26 mouse cellular contexts compared by ENCODE assay signal in genomic region chrX:57987455-57988109, GRCm38 (mm10). TPM values are rescaled to one million over a fixed set of nuclear protein-coding genes. Genes with fewer than 3 reads are reported as not detected.
DNase-seq lines count a peak whose midpoint lies in the region; ATAC-seq and TF ChIP-seq lines count a peak whose summit lies in the region.
"Had no signal": no experiment of that assay in that cellular context is flagged by ENCODE, and none has a peak within 500 bp of the region (broad histone marks: within the 10 kb centered on the region; RNA-seq: fewer than 3 reads in every experiment).

No protein-coding gene starts in this region.

- no peak overlapping the region for H3K4me2 ChIP-seq in hindbrain, embryonic 12.5 days (replicated peaks)
- H3K4me2 ChIP-seq in neural tube, embryonic 12.5 days (replicated peaks): no peak overlapping the region
- H3K4me2 ChIP-seq in hindbrain, postnatal 0 days (ENCODE audit: low read depth, low read length): no peak overlapping the region
- no peak overlapping the region for H3K4me2 ChIP-seq in lung, postnatal 0 days (replicated peaks; ENCODE audit: low read depth, low read length)
- no peak overlapping the region for H3K4me2 ChIP-seq in forebrain, embryonic 15.5 days (replicated peaks)
- H3K4me2 ChIP-seq: embryonic facial prominence, embryonic 15.5 days; neural tube, embryonic 13.5 days had no signal

- TF ChIP-seq CTCF in hindbrain, postnatal 0 days (IDR thresholded peaks at IDR 0.05; ENCODE audit: low read depth): no peak
- no peak for TF ChIP-seq CTCF in lung, postnatal 0 days (IDR thresholded peaks at IDR 0.05)

- H3K27me3 ChIP-seq in hindbrain, embryonic 10.5 days (ENCODE audit: insufficient read depth, poor library complexity, severe bottlenecking): no peaks in the 10 kb centered on the region
- no peaks in the 10 kb centered on the region for H3K27me3 ChIP-seq in hindbrain, embryonic 12.5 days
- no peaks in the 10 kb centered on the region for H3K27me3 ChIP-seq in neural tube, embryonic 12.5 days (replicated peaks)
- no peaks in the 10 kb centered on the region for H3K27me3 ChIP-seq in hindbrain, postnatal 0 days (ENCODE audit: insufficient read depth, low read length)
- H3K27me3 ChIP-seq in lung, postnatal 0 days (replicated peaks; ENCODE audit: insufficient read depth, low read length): no peaks in the 10 kb centered on the region
- no peaks in the 10 kb centered on the region for H3K27me3 ChIP-seq in forebrain, embryonic 15.5 days
- H3K27me3 ChIP-seq: embryonic facial prominence, embryonic 15.5 days; neural tube, embryonic 13.5 days had no signal

- ATAC-seq in hindbrain, embryonic 12.5 days (ENCODE audit: low FRiP score): no peak
- peak; percentile 33; the same call in 1 of the 2 replicates for ATAC-seq in neural tube, embryonic 12.5 days (ENCODE audit: low FRiP score, low read depth)
- ATAC-seq in hindbrain, postnatal 0 days: peak; percentile 74
- no peak for ATAC-seq in lung, postnatal 0 days
- ATAC-seq in forebrain, embryonic 15.5 days (replicated peaks): no peak
- ATAC-seq: activated CD4-positive, CD25-positive, alpha-beta regulatory T cell, adult 4 months had no signal

- no peaks in the 10 kb centered on the region for H3K36me3 ChIP-seq in hindbrain, embryonic 10.5 days
- H3K36me3 ChIP-seq in hindbrain, embryonic 12.5 days: no peaks in the 10 kb centered on the region
- H3K36me3 ChIP-seq in neural tube, embryonic 12.5 days: no peaks in the 10 kb centered on the region
- no peaks in the 10 kb centered on the region for H3K36me3 ChIP-seq in hindbrain, postnatal 0 days (ENCODE audit: insufficient read depth, low read length)
- H3K36me3 ChIP-seq in lung, postnatal 0 days (ENCODE audit: insufficient read depth, low read length): no peaks in the 10 kb centered on the region
- H3K36me3 ChIP-seq in forebrain, embryonic 15.5 days: no peaks in the 10 kb centered on the region
- H3K36me3 ChIP-seq: embryonic facial prominence, embryonic 15.5 days; G1E; neural tube, embryonic 13.5 days had no signal

- peak; percentile 12 for DNase-seq in hindbrain, embryonic 10.5 days (ENCODE audit: low spot score)
- no peak for DNase-seq in neural tube, embryonic 10.5 days (ENCODE audit: extremely low spot score, low spot score)
- peak; percentile 67 for DNase-seq in hindbrain, postnatal 0 days (ENCODE audit: low spot score)
- DNase-seq in lung, postnatal 0 days (ENCODE audit: low spot score): no peak
- DNase-seq: adrenal gland, postnatal 36 days; cerebellum, adult 2 months; kidney, adult 11 months; liver; lung, postnatal 14 days; right cerebral cortex, postnatal 14 days; thymus, postnatal 36 days had no signal

- 0 out of 2 replicates have a peak, but pooled peaks cover 4% of the 10 kb centered on the region for H3K4me1 ChIP-seq in hindbrain, embryonic 10.5 days (replicated peaks)
- H3K4me1 ChIP-seq in hindbrain, embryonic 12.5 days: no peaks in the 10 kb centered on the region
- H3K4me1 ChIP-seq in neural tube, embryonic 12.5 days: no peaks in the 10 kb centered on the region
- no peaks in the 10 kb centered on the region for H3K4me1 ChIP-seq in hindbrain, postnatal 0 days (ENCODE audit: insufficient read depth, low read length)
- no peaks in the 10 kb centered on the region for H3K4me1 ChIP-seq in lung, postnatal 0 days (ENCODE audit: insufficient read depth, low read depth, low read length)
- no peaks in the 10 kb centered on the region for H3K4me1 ChIP-seq in forebrain, embryonic 15.5 days
- H3K4me1 ChIP-seq: embryonic facial prominence, embryonic 15.5 days; neural tube, embryonic 13.5 days had no signal

- H3K4me3 ChIP-seq in hindbrain, embryonic 10.5 days: no peak overlapping the region
- H3K4me3 ChIP-seq in hindbrain, embryonic 12.5 days: no peak overlapping the region
- H3K4me3 ChIP-seq in neural tube, embryonic 12.5 days: no peak overlapping the region
- H3K4me3 ChIP-seq in hindbrain, postnatal 0 days (ENCODE audit: low read length): no peak overlapping the region
- H3K4me3 ChIP-seq in lung, postnatal 0 days (ENCODE audit: low read depth, low read length): no peak overlapping the region
- H3K4me3 ChIP-seq in forebrain, embryonic 15.5 days: no peak overlapping the region
- H3K4me3 ChIP-seq: embryonic facial prominence, embryonic 15.5 days; neural tube, embryonic 13.5 days had no signal

- 44% methylated on average over 10 of the region's 10 CpGs for WGBS in hindbrain, embryonic 10.5 days
- WGBS in hindbrain, embryonic 12.5 days: 48% methylated on average over 10 of the region's 10 CpGs
- WGBS in neural tube, embryonic 12.5 days: 46% methylated on average over 10 of the region's 10 CpGs
- 41% methylated on average over 10 of the region's 10 CpGs for WGBS in hindbrain, postnatal 0 days
- WGBS in lung, postnatal 0 days: 67% methylated on average over 10 of the region's 10 CpGs
- 66% methylated on average over 10 of the region's 10 CpGs for WGBS in forebrain, embryonic 15.5 days

- H3K9ac ChIP-seq in hindbrain, embryonic 12.5 days: no peak overlapping the region
- no peak overlapping the region for H3K9ac ChIP-seq in neural tube, embryonic 12.5 days
- H3K9ac ChIP-seq in hindbrain, postnatal 0 days (replicated peaks; ENCODE audit: low read length): no peak overlapping the region
- no peak overlapping the region for H3K9ac ChIP-seq in lung, postnatal 0 days (replicated peaks; ENCODE audit: low read depth)
- H3K9ac ChIP-seq in forebrain, embryonic 15.5 days (replicated peaks): no peak overlapping the region
- H3K9ac ChIP-seq: embryonic facial prominence, embryonic 15.5 days; neural tube, embryonic 13.5 days had no signal

- no peaks in the 10 kb centered on the region for H3K9me3 ChIP-seq in hindbrain, embryonic 10.5 days
- no peaks in the 10 kb centered on the region for H3K9me3 ChIP-seq in hindbrain, embryonic 12.5 days (replicated peaks)
- H3K9me3 ChIP-seq in neural tube, embryonic 12.5 days: no peaks in the 10 kb centered on the region
- peaks cover 4% of the 10 kb centered on the region; the same call in 1 of the 2 replicates for H3K9me3 ChIP-seq in hindbrain, postnatal 0 days (ENCODE audit: low read length)
- no peaks in the 10 kb centered on the region for H3K9me3 ChIP-seq in lung, postnatal 0 days (ENCODE audit: low read length)
- no peaks in the 10 kb centered on the region for H3K9me3 ChIP-seq in forebrain, embryonic 15.5 days
- H3K9me3 ChIP-seq: embryonic facial prominence, embryonic 15.5 days; neural tube, embryonic 13.5 days had no signal

- 0 out of 2 replicates have a peak overlapping the region, but pooled peaks have one; percentile 40 for H3K27ac ChIP-seq in hindbrain, embryonic 10.5 days
- no peak overlapping the region for H3K27ac ChIP-seq in hindbrain, embryonic 12.5 days
- H3K27ac ChIP-seq in neural tube, embryonic 12.5 days: no peak overlapping the region
- no peak overlapping the region for H3K27ac ChIP-seq in hindbrain, postnatal 0 days
- no peak overlapping the region for H3K27ac ChIP-seq in lung, postnatal 0 days (ENCODE audit: low read length)
- no peak overlapping the region for H3K27ac ChIP-seq in forebrain, embryonic 15.5 days (replicated peaks)
- H3K27ac ChIP-seq: embryonic facial prominence, embryonic 15.5 days; kidney, postnatal 0 days; neural tube, embryonic 13.5 days had no signal

- no peak for TF ChIP-seq EP300 in lung, postnatal 0 days (IDR thresholded peaks at IDR 0.05)

RNA-seq across cellular contexts. Expression of gene Zic3, which starts 34.9 kb away (rescaled TPM):
- polyA plus RNA-seq in hindbrain, embryonic 10.5 days (2016; fragmentation: Nextera tagmentation; extraction: Ambion mirVana): 16.1 and 20.1 TPM in 2 replicates
- polyA plus RNA-seq in hindbrain, embryonic 12.5 days (2016; fragmentation: Nextera tagmentation; extraction: Ambion mirVana): 27.5 and 31.5 TPM in 2 replicates
- polyA plus RNA-seq in neural tube, embryonic 12.5 days (2016; fragmentation: Nextera tagmentation; extraction: Ambion mirVana): 13.4 and 18.3 TPM in 2 replicates
- total RNA-seq in hindbrain, postnatal 0 days (2014; rRNA removed): 17.1 and 31.4 TPM in 2 replicates
- polyA plus RNA-seq in hindbrain, postnatal 0 days (2015; fragmentation: Nextera tagmentation; extraction: Ambion mirVana): 15.7 and 15.8 TPM in 2 replicates
- not detected in 2 replicates for polyA plus RNA-seq in lung, postnatal 0 days (2015; fragmentation: Nextera tagmentation; extraction: Ambion mirVana)
- 13.7 and 14.4 TPM in 2 replicates for polyA plus RNA-seq in forebrain, embryonic 15.5 days (2015; fragmentation: Nextera tagmentation; extraction: Ambion mirVana)
- total RNA-seq: adrenal gland, postnatal 36 days; gastrocnemius, adult 18-20 months; gastrocnemius, postnatal 4 days; hematopoietic stem cell, adult 5-6 weeks had no signal
- polyA plus RNA-seq: activated CD4-positive, CD25-positive, alpha-beta regulatory T cell, adult 4 months; G1E; heart, embryonic 16.5 days; kidney, postnatal 0 days; liver, embryonic 16.5 days; spleen, adult 2 months; stomach, embryonic 14.5 days had no signal

Comparison
In these comparisons a context has a peak if more than half of its experiments do, and no peak if none do; other contexts are left out.
1. ATAC-seq: peak in neural tube, embryonic 12.5 days (single experiment) and hindbrain, postnatal 0 days (single experiment); none in hindbrain, embryonic 12.5 days (single experiment), lung, postnatal 0 days (single experiment) and forebrain, embryonic 15.5 days (single experiment).
2. DNase-seq: peak in hindbrain, embryonic 10.5 days (single experiment) and hindbrain, postnatal 0 days (single experiment); none in neural tube, embryonic 10.5 days (single experiment) and lung, postnatal 0 days (single experiment).
3. RNA of gene Zic3, which starts 34.9 kb away (polyA plus RNA-seq): 27.5 to 31.5 TPM in hindbrain, embryonic 12.5 days, 16.1 to 20.1 TPM in hindbrain, embryonic 10.5 days, 13.4 to 18.3 TPM in neural tube, embryonic 12.5 days, 15.7 to 15.8 TPM in hindbrain, postnatal 0 days and 13.7 to 14.4 TPM in forebrain, embryonic 15.5 days; not detected in lung, postnatal 0 days; every median in the first group is over 10 times any median in the second.